Mouse (Mus musculus): ENCODE measurements around the gene Gm45233. TPM values are rescaled to one million over a fixed set of nuclear protein-coding genes. Genes with fewer than 3 reads are reported as not detected.

Gene Gm45233
- 1.4 and 5.6 TPM in 2 replicates for polyA plus RNA-seq (2012; rRNA removed; ENCODE audit: low replicate concordance)

DNA sequence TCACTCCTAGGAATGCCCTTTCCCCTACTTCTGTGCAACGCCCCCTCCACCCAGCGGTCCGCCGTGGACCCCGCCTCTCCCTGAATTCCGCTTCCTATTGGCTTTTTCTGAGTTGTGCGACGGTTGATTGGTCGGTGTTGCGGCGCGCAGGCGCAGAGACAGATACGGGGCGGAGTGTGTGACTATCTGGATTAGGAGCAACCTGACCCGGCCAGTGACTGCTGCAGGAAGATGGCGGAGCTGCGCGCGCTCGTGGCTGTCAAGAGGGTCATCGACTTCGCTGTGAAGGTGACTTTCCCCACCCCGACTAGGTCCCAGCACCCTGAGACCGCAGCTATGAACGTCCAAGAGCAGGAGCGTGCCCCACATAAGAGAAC is at the start of gene Gm45233, which contains the start of gene Etfb:
TSS of gene Gm45233 (plus strand) at position 212 of the 377 bp plus-strand sequence.
TSS of gene Etfb (plus strand) at position 167 of the 377 bp plus-strand sequence.

DNA sequence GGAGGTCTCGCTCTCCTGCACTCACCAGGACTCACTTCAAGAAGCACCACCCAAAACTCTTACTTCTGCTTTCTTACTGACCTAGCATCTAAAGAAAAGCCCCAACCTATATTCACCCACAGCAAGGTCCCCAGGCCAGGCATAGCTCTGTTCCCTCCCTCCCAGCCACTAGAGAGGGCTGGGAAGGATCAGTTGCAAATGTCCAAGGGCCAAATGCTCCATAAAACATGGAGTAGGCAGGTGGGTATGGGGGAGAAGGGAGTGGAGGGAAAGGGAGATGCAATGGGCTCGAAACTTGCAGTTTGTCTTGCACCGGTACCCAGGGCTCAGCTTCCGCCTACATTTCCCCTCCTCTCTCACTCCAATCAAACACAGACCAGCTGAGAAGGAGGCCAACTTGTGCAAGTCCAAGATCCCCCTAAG is 35.8 kb upstream of the Gm45233 start, which contains the start of gene Siglecg:
TSS of gene Siglecg (plus strand) at position 74 of the 423 bp plus-strand sequence.

DNA sequence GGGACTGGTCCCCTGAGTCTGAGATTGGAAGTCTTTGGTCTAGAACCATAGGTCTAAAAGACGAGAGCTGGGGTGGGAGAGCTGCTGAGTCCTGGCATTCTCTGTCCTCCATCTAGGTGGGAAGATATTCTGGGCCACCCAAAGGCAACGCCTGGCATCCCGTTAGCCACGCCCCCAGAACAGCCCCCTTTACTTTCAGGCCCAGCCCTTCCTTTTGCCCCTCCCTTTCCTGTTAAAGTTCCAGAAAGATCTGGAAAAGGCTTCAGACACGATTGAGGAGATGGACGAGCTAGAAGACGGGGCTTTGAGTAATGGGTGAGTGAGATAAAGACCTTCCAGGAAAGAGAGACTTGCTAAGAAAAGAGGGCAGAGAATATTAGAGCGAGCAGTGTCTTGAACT is 16.5 kb upstream of the Gm45233 start, which contains the start of gene Lim2:
TSS of gene Lim2 (plus strand) at position 265 of the 400 bp plus-strand sequence.

DNA sequence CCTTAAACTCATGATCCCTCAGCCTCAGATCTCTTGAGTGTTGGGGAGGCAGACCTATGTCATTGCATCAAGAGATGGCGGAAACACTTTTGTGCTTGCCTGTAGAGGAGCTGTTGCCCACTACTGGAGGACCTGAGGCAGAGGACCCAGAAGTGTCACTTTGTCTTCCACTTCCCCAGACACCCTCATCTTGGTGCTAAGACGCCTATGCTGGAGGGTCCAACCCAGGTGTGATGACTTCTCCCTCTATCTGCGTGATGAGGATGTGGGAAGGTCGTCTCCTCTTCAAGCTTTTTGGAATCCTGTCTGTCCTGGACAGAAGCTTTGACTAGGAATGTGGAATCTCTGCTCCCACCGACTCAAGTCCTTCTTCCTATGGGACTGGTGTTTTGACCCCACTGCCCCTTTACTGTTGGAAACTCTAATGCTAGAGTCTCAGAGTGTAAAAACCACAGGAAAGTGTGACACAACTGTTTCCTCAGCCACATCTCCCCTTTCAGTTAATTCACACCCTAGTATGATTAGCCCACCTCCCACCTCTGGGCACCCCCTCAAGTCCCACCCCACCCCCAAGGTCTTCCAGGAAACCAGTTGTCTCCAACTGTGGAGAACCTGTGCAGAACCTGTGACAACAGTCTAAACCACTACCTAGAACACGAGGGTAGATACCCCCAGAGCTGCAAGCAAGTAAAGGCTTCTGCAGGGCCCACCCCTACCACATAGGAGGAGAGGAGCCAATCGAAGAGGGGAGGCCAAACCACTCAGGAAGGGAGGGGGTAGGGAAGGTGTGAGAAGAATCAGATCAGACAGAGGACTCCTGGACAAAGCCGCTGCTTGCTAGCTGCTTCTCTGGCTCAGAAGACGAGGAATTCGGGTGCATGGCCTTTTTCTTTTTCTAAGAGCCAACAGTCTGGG is 7.3 kb upstream of the Gm45233 start, which contains the start of gene Nkg7:
TSS of gene Nkg7 (plus strand) at position 733 of the 915 bp plus-strand sequence.

DNA sequence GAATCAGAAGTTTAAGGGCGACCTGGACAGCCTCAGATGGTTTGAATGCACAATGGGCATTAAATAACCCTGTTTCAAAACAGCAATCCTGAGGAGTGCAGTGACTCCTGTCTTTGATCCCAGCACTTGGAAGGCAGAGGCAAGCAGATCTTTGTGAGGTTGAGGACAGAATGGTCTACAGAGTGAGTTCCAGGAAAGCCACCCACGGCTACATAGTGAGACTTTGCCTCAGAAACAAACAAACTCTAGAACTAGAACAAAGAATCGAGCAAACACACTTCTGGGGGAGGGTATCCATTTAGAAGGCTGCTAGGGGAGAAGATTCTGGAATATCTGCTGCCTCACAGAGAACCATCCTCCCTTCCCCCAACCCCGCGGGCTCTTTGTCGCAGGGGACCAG is 3.4 kb upstream of the Gm45233 start, which contains the start of gene Cldnd2:
TSS of gene Cldnd2 (plus strand) at position 301 of the 400 bp plus-strand sequence.

DNA sequence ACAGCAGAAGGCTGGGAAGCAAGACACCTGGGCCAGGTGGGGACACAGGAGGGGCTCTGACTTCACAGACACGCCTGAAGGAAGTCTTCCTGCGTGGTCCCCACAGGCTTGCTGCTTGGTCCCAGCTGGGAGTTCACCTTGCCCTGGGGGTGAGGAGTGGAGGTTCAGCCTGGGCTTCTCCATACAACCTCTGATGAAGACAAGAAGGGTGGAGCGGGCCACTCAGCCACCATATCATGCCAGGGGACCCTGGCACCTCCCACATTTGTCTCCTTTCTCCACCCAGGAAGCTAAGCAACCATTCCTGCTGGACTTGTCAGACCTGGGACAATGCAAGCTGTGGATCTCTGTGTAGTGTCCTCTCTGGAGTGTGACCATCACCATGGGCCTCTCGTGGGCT is 18.9 kb downstream of the Gm45233 start, which contains the start of gene Vsig10l:
TSS of gene Vsig10l (plus strand) at position 301 of the 400 bp plus-strand sequence.

DNA sequence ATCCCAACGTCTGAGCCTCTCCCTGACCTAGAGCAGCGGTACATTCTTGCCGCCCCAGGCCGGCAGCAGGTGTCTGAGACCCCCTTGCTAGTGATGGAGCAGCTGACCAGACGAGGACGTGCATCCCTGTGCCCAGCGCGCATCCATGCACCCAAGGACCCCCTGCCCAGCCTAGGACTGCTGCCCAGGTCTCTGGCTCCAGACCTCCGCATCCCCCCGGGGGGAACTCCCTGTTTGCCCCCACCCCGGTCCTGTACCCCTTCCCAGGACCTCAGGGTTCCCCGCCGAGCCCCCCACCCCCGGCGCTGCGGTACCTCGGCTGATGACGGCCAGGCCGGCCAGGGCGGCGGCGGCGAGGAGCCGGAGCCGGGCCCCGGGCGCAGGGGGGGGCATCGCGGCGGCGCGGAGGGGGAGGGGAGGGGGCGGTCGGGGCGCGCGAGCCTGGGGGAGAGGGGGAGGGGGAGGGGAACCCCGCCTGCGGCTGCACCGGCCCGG is 45.8 kb downstream of the Gm45233 start, which contains the start of gene Iglon5:
TSS of gene Iglon5 (minus strand) at position 445 of the 495 bp plus-strand sequence.

Other genes with a start within 250 kb of the Gm45233 start
- 3.2 and 5.5 TPM in 2 replicates for gene Zfp715, start 130.8 kb upstream of the Gm45233 start, polyA plus RNA-seq (2012; rRNA removed; ENCODE audit: low replicate concordance)
- 1.7 and 2.1 TPM in 2 replicates for gene Siglecf, start 92.8 kb upstream of the Gm45233 start, polyA plus RNA-seq (2012; rRNA removed; ENCODE audit: low replicate concordance)
- gene Siglecg, start 35.9 kb upstream of the Gm45233 start, polyA plus RNA-seq (2012; rRNA removed; ENCODE audit: low replicate concordance), result 60.6 and 83.5 TPM in 2 replicates
- gene Lim2, start 16.5 kb upstream of the Gm45233 start, polyA plus RNA-seq (2012; rRNA removed; ENCODE audit: low replicate concordance), result 0.07 TPM in 1 of 2 replicates, not detected in the other
- gene Nkg7, start 7.1 kb upstream of the Gm45233 start, polyA plus RNA-seq (2012; rRNA removed; ENCODE audit: low replicate concordance), result 59.9 and 70.1 TPM in 2 replicates
- not detected in 2 replicates for gene Cldnd2, start 3.3 kb upstream of the Gm45233 start, polyA plus RNA-seq (2012; rRNA removed; ENCODE audit: low replicate concordance)
- 140 and 200 TPM in 2 replicates for gene Etfb, start within 50 bp of the Gm45233 start, polyA plus RNA-seq (2012; rRNA removed; ENCODE audit: low replicate concordance)
- gene Vsig10l, start 19.0 kb downstream of the Gm45233 start, polyA plus RNA-seq (2012; rRNA removed; ENCODE audit: low replicate concordance), result 9.8 and 10.5 TPM in 2 replicates
- 6.9 and 7.2 TPM in 2 replicates for gene Iglon5, start 45.9 kb downstream of the Gm45233 start, polyA plus RNA-seq (2012; rRNA removed; ENCODE audit: low replicate concordance)
- not detected in 2 replicates for gene 4931406B18Rik, start 61.8 kb downstream of the Gm45233 start, polyA plus RNA-seq (2012; rRNA removed; ENCODE audit: low replicate concordance)
- 15.0 and 29.1 TPM in 2 replicates for gene Cd33, start 100.3 kb downstream of the Gm45233 start, polyA plus RNA-seq (2012; rRNA removed; ENCODE audit: low replicate concordance)
- 1.1 and 2.3 TPM in 2 replicates for gene Zfp658, start 118.1 kb downstream of the Gm45233 start, polyA plus RNA-seq (2012; rRNA removed; ENCODE audit: low replicate concordance)
- gene Zfp719, start 135.5 kb downstream of the Gm45233 start, polyA plus RNA-seq (2012; rRNA removed; ENCODE audit: low replicate concordance), result 0.99 and 2.5 TPM in 2 replicates
- gene Zfp819, start 163.0 kb downstream of the Gm45233 start, polyA plus RNA-seq (2012; rRNA removed; ENCODE audit: low replicate concordance), result 0.06 TPM in 2 replicates
- gene Ceacam18, start 190.6 kb downstream of the Gm45233 start, polyA plus RNA-seq (2012; rRNA removed; ENCODE audit: low replicate concordance), result not detected in 2 replicates
- gene Siglece, start 216.0 kb downstream of the Gm45233 start, polyA plus RNA-seq (2012; rRNA removed; ENCODE audit: low replicate concordance), result 3.8 and 5.4 TPM in 2 replicates
- 9.2 and 18.9 TPM in 2 replicates for gene Ctu1, start 227.9 kb downstream of the Gm45233 start, polyA plus RNA-seq (2012; rRNA removed; ENCODE audit: low replicate concordance)
- not detected in 2 replicates for gene Klk14, start 246.3 kb downstream of the Gm45233 start, polyA plus RNA-seq (2012; rRNA removed; ENCODE audit: low replicate concordance)